Mouse (Mus musculus) gastrocnemius, adult 18-20 months (tissue): ENCODE results near the gene Tmem106b. TPM values are rescaled to one million over a fixed set of nuclear protein-coding genes. Genes with fewer than 3 reads are reported as not detected.

Source experiments
- DNase-seq: peaks from one replicate; pipeline ENCODE4 v3.0.0; 2021; ENCODE audit warnings: low spot score
- long read RNA-seq, 2 experiments: library from polyadenylated mRNA; stranded (forward); transcript quantifications; one replicate each; pipeline ENCODE4 v2.0.0; 2021
- total RNA-seq, 2 experiments: library from RNA; stranded (reverse); gene quantifications; 2 replicates each; pipeline ENCODE4 v1.2.3; 2021

Tmem106b gene
- total RNA-seq = 10 to 100 TPM; 60.3 to 60.6 TPM
- long read RNA-seq, experiment 1, full-length matches to known transcripts = 18 of 26 reads
- long read RNA-seq, experiment 1, partial matches to known transcripts = 2 of 26 reads
- long read RNA-seq, experiment 1, other reads (novel, unspliced or antisense) = 6 of 26 reads
- long read RNA-seq, experiment 2, full-length matches to known transcripts = 18 of 29 reads
- long read RNA-seq, experiment 2, partial matches to known transcripts = 3 of 29 reads
- long read RNA-seq, experiment 2, other reads (novel, unspliced or antisense) = 8 of 29 reads

DNA sequence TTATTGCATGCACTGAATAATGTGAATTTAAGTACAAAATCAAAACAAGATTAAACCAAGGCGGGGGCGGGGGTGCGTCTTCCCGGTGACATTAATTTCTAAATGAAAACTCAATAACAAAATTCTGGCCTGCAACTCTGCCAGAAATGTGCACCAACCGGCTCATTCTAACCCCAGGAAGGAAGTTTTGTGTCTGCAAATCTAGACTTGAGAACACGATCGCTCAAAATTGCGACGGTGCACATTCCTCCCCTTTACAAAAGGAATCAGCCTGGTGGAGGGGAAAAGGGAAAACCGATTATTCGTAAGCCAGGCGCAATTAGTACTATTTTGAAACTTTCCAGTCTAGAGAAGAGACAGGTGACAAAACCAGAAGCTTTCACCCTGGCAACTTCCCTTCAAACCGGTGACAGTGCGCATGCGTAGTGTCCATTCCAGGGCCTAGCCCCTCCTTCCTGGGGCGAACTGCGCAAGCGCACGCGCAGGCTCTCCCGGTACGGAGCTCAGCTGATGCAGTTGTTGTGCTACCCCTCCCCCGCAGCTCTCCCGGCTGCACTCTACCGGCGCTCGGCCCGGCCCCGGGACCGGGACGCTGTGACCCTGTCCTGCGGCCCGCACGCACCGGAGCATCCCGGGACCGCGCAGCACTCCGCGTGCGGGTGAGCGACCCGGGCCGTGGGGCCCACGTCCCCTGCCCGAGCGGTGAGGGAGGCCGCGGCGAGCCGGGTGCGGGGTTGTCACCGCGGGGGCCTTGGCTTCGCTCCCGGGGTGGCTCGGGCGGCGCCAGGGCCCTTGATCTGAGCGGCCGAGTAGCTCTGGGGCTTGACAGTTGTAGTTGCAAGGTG is at the start of gene Tmem106b:
Gene Tmem106b (plus strand): TSS at position 458 of the 845 bp plus-strand sequence.
- DNase-seq = peak; percentile 97

GRCm38 (mm10) chr6:13021245-13022100 is 48.1 kb upstream of the Tmem106b start:
- DNase-seq = no peak

DNA sequence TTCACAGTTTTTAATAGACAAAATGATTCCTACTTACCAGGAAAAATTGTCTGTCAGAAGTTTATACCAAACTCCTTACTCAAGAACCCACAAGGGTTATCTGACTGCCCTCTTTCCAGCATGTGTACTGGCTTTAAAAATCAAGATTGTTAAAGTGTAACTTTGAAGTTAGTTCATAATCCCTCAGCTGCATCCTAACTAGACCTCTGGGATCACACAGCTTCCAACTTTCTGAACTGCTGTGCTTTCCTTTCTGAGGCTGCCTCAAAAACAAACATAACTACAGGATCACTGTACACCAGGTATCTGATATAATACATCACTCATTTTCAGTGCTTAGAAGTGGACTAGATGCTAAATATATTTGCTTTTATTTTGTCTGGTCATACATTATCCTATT is 39.0 kb upstream of the Tmem106b start:
- no peak for DNase-seq

DNA sequence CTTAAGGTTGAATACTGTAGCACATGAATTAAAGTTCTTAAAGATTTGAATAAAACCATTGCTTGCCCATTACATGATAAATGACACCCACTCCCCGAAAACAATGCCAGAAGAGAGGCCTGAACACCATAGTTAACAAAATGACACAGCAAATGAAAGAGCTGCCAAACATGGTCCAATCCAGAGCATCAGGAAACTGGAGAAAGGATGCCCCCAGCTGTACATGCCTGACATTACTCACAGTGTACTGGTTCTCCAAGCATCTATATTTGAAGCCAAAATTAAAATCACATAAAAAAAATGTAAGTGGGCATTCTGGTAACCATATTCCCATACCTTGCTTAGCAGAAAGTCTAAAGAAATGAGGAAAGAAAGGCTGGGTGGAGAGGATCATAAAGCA is 38.6 kb upstream of the Tmem106b start:
- no peak for DNase-seq

- DNase-seq = no peak
Observed at GRCm38 (mm10) chr6:13052408-13053200, 17.0 kb upstream of the Tmem106b start.

DNA sequence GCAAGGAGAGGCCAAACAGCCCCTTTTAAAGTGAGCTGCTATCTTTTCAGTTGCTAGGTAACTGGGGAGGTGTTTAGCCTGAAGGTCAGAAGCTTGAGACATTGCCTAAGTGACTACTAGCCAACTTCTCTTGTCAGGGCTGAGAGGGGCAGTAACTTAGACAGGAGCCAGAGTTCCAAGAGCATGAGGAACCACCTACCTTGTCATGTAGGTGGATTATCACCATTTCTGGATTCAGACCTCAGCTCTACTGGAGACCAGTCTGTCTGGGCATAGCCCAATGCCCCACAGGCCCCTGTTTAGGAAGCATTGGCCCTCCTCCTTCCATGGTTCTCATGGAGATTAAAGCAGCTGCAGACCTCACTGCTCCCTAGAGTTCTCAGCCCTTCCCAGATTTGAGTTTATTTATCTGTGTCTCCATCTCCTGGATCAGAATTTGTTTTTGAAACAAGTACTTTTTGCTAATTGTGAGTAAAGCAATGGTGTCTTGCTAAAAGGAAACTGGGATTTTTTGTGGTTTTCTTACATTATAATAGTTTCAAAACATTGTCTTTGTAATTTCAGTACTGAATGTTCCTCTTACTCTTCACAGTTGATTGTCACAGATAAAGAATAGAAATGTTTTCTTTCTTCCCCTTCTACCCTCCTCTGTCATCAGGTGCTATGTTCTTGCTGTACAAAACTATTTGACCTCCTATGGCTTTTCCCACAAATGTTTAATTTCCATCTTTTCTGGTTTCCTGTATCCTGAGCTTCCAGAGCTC is 8.1 kb upstream of the Tmem106b start:
- DNase-seq = no peak

DNA sequence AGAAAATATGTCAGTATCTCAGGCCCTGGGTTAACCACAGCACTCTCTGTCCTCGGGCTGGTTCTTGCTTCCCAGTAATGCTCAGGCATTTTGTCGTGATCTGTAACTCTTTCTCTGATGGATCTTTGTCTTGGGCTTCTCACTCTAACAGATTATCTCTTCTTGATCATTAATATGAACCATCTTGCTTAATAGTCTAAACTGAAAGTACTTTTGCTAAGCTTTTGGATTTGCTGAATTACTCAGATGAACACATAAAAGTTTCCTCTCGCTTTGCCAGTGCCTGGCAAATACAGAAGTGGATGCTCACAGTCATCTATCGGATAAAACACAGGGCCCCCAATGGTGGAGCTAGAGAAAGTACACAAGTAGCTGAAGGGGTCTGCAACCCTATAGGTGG is 7.5 kb upstream of the Tmem106b start:
- no peak for DNase-seq

- DNase-seq = no peak
Observed at GRCm38 (mm10) chr6:13062691-13063255, 6.8 kb upstream of the Tmem106b start.

DNA sequence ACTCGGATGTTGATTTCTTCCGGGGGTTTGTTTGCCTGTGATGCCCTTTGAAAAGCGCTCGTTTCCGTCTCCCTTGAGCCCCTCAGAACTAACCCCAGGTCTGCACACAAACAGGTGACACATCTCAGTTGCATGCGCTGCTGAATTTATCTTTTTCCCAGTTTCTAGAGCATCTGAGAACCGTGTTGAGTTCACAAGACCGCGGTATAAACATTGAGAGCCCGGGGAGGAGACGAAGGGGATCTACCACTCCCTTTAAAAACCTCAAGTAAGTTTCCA is 527 bp downstream of the Tmem106b start:
- DNase-seq = no peak

GRCm38 (mm10) chr6:13070485-13070884 is 926 bp downstream of the Tmem106b start:
- DNase-seq = peak; percentile 70

- DNase-seq = no peak
Observed at GRCm38 (mm10) chr6:13073036-13073435, 3.5 kb downstream of the Tmem106b start.

GRCm38 (mm10) chr6:13073876-13074275 is 4.3 kb downstream of the Tmem106b start:
- DNase-seq = no peak

DNA sequence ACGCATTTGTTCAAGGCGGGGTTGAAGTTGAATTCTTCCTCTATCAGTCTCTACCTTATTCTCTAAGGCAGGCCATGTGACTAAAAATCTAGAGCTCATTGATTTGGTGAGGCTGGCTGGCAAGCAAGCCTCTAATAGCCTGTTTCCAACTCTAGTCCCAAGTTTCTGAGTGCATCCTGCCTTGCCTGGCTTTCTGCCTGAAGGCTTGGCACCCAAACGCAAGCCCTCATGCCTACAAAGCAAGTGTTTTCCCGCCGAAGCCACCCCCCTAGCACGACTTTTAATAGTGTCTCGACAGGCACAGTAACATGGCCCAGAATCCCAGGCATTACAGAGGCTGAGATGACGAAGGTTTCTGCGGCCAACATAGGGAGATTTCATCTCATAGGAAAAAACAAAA is 13.3 kb downstream of the Tmem106b start:
- no peak for DNase-seq

GRCm38 (mm10) chr6:13096656-13097435 is 27.3 kb downstream of the Tmem106b start:
- DNase-seq = no peak

- no peak for DNase-seq
Observed at GRCm38 (mm10) chr6:13100137-13100536, 30.6 kb downstream of the Tmem106b start.

DNA sequence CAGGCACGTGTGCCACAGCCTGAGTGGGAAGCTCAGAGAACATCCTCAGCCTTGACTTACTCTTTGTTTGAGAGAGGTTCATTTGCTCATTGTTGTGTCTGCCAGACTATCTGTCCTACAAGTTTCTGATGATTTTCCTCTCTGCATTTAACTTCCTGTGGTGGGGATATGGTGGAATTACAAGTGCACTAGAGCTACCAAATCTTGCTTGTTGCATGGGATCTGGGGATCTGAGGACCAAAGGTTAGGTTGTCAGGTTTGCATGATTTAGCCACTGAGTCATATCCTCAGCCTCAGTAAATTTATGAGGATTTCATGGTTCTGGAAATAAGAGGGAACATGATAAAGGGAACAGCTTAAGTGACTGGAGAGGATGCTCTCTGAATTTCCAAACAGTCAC is 39.1 kb downstream of the Tmem106b start:
- DNase-seq = no peak

GRCm38 (mm10) chr6:13137255-13137654 is 67.7 kb downstream of the Tmem106b start:
- DNase-seq = no peak
